Mouse (Mus musculus): ENCODE measurements around the gene Gm3448.
A peak's percentile ranks its signal among the peaks of the same experiment; 100 is the strongest.
"Not testable (repeated sequence)": the region's sequence is repeated elsewhere in the genome, so short reads cannot be mapped to it uniquely, and the experiment has no call there.

Gm3448 gene

DNA sequence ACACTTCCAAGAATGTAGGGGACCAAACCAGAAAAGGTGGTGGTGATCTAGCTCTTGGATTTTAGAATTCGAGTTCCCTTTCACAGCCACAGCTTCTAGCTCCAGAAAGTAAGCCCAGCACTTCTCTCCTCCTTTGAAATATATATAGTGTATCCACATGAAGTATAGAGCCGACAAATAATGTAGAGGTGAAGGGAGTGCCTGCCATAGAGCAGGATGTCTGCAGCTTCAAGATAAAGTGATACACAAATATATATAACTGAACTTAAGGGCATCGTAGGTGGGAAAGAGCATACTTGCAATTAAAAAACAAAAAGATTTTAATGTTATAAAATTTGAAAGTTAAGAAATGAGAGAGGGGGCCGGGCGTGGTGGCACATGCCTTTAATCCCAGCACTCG, 15.8 kb downstream of the Gm3448 start:
- DNase-seq, result not testable (repeated sequence)

DNA sequence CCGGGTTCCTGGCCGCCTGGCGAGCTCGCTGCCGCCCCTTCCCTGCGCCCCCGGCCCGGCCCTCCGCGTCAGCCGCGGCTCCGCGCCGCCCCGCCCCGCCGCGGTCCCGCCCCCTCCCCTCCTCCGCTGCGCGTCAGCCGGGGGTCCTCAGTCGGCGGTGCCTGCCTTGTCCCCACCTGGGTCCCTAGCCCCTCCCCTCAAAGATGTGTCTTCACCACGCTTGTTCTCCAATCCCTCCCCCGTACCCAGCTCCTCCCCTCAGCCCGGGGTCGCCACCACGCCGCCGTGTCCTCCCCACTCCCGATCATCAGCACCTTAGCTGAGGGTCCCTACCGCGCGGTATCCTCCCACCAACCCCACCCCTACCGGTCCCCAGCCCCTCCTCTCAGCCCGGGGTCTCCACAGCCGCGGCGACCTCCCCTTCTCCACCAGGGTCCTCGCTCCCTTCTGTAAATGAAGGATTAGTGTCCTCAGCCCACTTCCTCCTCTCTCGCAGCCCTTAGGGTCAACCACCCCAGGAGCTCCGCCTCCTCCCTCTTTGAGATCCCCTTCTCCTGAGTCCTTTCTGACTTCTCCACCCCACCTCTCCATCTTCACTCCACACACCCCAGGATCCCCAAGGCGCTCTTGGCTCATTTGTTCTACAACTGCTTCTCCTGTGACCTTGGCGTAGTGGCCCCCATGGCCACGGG, 16.7 kb downstream of the Gm3448 start:
- not testable (repeated sequence) for DNase-seq

DNA sequence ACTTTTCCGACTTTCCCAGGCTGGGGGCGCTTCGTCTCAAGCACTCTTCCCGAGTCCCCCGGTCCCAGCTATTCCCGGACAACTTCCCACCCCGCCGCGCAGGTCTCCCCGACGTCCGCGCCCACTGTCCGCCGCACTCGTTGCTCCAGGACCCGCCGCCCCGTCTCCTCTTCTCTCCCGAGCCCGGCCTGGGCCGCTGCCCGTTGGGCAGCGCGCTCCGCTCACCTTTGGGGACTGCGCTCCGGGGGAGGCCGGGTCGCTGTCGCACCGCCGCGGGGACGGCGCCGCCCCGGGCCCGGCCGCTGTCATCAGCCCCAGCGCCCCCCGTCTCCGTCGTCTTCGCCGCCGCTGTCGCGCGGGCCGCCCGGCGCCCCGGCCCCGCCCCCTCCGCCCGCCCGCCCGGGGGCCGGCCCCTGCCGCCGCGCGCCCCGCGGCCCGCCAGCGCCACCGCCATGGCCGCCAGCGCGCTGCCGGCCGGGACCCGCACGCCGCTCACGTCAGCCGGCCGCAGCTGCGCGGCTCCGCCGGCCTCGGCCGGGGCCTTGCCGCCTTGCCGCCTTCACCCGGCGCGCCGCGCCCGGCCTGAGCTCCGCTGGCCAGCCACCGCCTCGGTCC, 17.4 kb downstream of the Gm3448 start:
- not testable (repeated sequence) for DNase-seq

DNA sequence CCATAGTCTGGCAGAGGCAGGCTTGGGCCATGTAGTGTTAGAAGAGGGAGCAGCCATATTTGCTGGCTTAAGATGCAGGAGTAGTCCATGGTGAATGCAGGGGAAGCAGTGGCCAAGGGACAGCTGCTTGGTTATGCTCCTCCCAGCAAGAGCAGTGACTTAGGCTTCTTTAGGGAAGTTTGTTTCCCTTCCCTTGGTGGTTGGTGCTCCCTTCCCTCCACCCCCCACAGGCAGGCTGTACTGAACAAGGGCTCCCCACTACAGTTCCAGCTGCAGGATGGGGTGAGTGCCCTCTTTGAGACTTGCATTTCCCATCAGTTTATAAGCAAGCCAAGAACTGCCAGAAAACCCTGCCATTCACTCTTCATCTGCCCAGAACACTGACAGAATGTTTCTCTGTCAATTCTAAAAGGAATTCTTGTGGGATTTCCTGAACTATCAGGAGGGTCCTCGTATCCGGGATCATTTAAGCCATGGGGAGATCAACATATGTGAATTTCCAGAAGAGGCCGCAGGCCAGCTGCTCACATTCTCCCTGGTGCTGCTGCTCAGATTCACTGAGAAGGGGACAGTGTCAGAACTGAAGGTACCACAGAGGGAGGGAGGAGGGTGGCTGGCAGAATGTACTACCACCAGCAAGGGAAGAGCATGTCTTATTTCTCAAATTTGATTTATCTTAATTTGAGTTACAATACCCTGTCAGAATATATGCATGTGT, 19.7 kb downstream of the Gm3448 start:
- DNase-seq, result peak; percentile 2

DNA sequence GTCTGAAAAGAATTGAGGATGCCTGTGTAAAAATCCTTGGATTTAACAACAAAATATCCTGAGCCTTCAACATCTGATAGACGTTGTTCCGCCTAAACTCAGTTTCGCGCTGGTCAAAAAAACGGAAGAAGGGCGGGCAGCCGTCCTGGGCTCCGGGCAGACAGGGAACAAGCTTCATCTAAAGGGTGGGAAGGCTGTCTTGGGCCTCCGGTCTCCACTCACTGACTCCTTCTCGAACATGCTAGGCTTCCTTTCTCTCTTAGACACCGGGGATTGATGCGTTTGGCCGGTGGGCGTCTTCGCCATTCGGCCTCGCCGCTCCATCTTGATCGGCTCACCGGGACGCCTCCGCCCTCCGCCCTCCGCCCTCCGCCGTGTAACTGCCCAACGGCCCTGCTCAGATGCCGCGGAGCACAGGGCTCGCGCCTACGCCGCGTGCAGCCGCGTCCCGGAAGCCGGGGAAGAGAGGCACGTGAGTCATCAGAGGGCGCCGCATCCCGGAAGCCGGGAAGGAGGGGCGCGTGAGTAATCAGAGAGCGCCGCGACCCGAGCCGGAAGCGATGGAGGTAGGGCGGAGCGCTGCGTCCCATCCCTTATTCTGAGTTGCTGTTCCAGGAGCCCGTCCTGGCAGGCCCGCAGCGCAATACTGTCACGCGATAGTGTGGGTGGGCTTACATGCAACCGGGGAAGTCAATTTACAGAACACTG, 31.5 kb downstream of the Gm3448 start, which contains the start of gene Gm3435:
Gm3435 (plus strand) TSS at position 471 of the 708 bp plus-strand sequence.
- DNase-seq, result not testable (repeated sequence)

DNA sequence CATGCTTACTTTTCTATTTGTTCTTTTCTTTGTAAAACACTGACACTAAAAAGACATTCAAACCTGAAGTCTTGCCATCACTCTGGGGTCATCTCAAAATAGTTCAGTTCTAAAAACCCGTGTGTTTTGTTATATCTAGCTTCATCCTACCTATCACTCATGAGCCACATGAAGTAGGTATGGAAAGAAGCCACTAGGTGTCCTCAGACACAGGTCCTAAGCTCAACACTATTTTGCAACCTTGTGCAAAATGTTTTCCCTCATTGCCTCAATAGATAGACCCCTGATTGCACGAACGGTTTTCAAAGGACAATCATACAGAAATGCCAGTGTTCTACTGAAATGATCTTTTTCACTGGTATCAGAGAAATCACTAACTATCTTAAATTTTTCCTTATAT, 32.2 kb downstream of the Gm3448 start:
- not testable (repeated sequence) for DNase-seq

DNA sequence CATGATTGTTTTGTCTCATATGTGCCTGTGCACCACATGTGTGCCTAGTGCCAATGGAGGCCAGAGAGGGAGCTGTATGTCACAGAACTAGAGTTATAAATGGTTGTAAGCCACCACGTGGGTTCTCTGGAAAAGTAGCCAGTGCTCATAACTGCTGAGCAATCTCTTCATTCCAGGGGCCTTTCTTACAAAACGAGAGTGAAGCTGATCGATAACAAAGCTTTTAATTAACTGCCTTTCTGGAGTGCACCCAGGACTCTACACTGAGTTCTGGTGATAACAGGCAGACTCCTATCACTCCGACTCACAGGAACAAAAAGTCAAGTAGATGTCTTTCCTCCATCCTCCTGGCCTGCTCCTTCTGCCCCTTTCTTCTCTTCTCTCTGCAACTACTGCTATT, 41.3 kb downstream of the Gm3448 start:
- not testable (repeated sequence) for DNase-seq

DNA sequence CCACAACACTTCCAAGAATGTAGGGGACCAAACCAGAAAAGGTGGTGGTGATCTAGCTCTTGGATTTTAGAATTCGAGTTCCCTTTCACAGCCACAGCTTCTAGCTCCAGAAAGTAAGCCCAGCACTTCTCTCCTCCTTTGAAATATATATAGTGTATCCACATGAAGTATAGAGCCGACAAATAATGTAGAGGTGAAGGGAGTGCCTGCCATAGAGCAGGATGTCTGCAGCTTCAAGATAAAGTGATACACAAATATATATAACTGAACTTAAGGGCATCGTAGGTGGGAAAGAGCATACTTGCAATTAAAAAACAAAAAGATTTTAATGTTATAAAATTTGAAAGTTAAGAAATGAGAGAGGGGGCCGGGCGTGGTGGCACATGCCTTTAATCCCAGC, 47.2 kb downstream of the Gm3448 start:
- DNase-seq, result not testable (repeated sequence)

DNA sequence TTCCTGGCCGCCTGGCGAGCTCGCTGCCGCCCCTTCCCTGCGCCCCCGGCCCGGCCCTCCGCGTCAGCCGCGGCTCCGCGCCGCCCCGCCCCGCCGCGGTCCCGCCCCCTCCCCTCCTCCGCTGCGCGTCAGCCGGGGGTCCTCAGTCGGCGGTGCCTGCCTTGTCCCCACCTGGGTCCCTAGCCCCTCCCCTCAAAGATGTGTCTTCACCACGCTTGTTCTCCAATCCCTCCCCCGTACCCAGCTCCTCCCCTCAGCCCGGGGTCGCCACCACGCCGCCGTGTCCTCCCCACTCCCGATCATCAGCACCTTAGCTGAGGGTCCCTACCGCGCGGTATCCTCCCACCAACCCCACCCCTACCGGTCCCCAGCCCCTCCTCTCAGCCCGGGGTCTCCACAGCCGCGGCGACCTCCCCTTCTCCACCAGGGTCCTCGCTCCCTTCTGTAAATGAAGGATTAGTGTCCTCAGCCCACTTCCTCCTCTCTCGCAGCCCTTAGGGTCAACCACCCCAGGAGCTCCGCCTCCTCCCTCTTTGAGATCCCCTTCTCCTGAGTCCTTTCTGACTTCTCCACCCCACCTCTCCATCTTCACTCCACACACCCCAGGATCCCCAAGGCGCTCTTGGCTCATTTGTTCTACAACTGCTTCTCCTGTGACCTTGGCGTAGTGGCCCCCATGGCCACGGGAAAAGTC, 48.1 kb downstream of the Gm3448 start:
- DNase-seq, result not testable (repeated sequence)

DNA sequence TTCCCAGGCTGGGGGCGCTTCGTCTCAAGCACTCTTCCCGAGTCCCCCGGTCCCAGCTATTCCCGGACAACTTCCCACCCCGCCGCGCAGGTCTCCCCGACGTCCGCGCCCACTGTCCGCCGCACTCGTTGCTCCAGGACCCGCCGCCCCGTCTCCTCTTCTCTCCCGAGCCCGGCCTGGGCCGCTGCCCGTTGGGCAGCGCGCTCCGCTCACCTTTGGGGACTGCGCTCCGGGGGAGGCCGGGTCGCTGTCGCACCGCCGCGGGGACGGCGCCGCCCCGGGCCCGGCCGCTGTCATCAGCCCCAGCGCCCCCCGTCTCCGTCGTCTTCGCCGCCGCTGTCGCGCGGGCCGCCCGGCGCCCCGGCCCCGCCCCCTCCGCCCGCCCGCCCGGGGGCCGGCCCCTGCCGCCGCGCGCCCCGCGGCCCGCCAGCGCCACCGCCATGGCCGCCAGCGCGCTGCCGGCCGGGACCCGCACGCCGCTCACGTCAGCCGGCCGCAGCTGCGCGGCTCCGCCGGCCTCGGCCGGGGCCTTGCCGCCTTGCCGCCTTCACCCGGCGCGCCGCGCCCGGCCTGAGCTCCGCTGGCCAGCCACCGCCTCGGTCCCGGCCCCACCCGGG, 48.7 kb downstream of the Gm3448 start:
- not testable (repeated sequence) for DNase-seq

DNA sequence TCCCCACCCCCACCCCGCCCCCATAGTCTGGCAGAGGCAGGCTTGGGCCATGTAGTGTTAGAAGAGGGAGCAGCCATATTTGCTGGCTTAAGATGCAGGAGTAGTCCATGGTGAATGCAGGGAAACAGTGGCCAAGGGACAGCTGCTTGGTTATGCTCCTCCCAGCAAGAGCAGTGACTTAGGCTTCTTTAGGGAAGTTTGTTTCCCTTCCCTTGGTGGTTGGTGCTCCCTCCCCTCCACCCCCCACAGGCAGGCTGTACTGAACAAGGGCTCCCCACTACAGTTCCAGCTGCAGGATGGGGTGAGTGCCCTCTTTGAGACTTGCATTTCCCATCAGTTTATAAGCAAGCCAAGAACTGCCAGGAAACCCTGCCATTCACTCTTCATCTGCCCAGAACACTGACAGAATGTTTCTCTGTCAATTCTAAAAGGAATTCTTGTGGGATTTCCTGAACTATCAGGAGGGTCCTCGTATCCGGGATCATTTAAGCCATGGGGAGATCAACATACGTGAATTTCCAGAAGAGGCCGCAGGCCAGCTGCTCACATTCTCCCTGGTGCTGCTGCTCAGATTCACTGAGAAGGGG, 51.1 kb downstream of the Gm3448 start:
- not testable (repeated sequence) for DNase-seq

DNA sequence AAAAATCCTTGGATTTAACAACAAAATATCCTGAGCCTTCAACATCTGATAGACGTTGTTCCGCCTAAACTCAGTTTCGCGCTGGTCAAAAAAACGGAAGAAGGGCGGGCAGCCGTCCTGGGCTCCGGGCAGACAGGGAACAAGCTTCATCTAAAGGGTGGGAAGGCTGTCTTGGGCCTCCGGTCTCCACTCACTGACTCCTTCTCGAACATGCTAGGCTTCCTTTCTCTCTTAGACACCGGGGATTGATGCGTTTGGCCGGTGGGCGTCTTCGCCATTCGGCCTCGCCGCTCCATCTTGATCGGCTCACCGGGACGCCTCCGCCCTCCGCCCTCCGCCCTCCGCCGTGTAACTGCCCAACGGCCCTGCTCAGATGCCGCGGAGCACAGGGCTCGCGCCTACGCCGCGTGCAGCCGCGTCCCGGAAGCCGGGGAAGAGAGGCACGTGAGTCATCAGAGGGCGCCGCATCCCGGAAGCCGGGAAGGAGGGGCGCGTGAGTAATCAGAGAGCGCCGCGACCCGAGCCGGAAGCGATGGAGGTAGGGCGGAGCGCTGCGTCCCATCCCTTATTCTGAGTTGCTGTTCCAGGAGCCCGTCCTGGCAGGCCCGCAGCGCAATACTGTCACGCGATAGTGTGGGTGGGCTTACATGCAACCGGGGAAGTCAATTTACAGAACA, 62.8 kb downstream of the Gm3448 start, which contains the start of the genes 9030025P20Rik and Gm3417:
9030025P20Rik (plus strand) TSS at position 107 of the 677 bp plus-strand sequence.
Gm3417 (minus strand) TSS at position 429 of the 677 bp plus-strand sequence.
- DNase-seq, result not testable (repeated sequence)

DNA sequence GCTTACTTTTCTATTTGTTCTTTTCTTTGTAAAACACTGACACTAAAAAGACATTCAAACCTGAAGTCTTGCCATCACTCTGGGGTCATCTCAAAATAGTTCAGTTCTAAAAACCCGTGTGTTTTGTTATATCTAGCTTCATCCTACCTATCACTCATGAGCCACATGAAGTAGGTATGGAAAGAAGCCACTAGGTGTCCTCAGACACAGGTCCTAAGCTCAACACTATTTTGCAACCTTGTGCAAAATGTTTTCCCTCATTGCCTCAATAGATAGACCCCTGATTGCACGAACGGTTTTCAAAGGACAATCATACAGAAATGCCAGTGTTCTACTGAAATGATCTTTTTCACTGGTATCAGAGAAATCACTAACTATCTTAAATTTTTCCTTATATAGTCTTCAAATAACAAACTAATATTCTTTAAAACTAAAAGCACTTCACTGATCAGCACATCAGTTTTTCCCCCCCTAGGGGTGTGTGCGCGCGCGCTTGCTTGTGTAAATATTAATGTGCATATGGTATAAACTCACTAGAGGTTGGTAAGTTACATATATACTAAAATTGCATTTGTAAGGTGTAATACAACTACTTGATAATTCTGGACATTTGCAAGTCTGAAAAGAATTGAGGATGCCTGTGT, 63.5 kb downstream of the Gm3448 start:
- not testable (repeated sequence) for DNase-seq

DNA sequence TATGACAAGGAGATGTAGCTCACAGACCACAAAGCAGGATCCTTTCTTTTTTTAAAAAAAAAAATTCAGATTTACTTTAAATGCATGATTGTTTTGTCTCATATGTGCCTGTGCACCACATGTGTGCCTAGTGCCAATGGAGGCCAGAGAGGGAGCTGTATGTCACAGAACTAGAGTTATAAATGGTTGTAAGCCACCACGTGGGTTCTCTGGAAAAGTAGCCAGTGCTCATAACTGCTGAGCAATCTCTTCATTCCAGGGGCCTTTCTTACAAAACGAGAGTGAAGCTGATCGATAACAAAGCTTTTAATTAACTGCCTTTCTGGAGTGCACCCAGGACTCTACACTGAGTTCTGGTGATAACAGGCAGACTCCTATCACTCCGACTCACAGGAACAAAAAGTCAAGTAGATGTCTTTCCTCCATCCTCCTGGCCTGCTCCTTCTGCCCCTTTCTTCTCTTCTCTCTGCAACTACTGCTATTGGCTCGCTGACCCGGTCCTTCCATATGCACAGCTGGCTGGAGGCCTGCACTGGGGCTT, 72.9 kb downstream of the Gm3448 start:
- DNase-seq, result not testable (repeated sequence)

DNA sequence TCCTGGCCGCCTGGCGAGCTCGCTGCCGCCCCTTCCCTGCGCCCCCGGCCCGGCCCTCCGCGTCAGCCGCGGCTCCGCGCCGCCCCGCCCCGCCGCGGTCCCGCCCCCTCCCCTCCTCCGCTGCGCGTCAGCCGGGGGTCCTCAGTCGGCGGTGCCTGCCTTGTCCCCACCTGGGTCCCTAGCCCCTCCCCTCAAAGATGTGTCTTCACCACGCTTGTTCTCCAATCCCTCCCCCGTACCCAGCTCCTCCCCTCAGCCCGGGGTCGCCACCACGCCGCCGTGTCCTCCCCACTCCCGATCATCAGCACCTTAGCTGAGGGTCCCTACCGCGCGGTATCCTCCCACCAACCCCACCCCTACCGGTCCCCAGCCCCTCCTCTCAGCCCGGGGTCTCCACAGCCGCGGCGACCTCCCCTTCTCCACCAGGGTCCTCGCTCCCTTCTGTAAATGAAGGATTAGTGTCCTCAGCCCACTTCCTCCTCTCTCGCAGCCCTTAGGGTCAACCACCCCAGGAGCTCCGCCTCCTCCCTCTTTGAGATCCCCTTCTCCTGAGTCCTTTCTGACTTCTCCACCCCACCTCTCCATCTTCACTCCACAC, 79.7 kb downstream of the Gm3448 start:
- DNase-seq, result not testable (repeated sequence)

DNA sequence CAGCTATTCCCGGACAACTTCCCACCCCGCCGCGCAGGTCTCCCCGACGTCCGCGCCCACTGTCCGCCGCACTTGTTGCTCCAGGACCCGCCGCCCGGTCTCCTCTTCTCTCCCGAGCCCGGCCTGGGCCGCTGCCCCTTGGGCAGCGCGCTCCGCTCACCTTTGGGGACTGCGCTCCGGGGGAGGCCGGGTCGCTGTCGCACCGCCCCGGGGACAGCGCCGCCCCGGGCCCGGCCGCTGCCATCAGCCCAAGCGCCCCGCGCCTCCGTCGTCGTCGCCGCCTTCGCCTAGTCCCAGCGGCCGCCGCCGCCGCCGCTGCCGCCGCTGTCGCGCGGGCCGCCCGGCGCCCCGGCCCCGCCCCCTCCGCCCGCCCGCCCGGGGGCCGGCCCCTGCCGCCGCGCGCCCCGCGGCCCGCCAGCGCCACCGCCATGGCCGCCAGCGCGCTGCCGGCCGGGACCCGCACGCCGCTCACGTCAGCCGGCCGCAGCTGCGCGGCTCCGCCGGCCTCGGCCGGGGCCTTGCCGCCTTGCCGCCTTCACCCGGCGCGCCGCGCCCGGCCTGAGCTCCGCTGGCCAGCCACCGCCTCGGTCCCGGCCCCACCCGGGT, 80.3 kb downstream of the Gm3448 start, which contains the start of gene Phf10:
Phf10 (minus strand) TSS at position 323 of the 606 bp plus-strand sequence.
- peak; percentile 60 for DNase-seq

DNA sequence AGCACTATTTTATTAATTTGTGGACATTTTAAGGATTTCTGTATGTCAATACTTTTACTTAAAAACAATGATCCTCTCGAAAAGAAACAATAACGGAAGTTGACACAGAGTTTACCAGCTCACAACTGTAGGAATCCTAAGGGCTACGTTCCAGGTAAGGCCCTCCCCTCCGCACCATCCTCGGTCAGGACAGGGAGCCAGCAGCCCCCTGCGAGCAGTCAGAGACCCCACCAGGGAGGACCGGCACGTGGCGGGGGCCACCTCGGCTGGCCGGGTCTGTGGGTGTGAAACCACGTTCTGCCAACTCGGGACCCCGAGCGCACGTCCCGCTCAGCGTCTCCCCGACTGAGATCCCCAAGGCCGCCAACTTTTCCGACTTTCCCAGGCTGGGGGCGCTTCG, 80.8 kb downstream of the Gm3448 start:
- DNase-seq, result peak; percentile 32

DNA sequence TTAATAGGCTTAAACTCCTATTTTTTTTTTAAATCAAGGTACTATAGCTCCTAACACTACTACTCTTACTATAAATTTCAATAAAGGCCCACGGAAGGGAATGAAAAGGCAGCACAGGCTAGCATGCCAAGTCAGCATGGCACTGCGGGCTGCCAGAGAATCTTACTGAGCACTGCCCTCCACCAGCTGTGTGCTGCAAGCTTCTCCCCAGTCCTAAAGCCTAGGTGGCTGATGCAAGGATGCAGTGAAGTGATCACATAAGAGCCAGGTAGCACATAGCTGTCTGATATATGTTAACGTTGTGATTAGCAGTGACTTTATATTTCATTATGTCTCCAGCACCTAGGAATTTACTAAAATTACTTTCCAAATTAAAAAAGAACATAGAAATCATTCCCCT, 81.4 kb downstream of the Gm3448 start:
- DNase-seq, result no peak

Data from kidney, postnatal 14 days (tissue).